Mouse (Mus musculus) megakaryocyte, embryonic 14.5 days (primary cell): Measurements from ENCODE around the gene Rad51b.

ENCODE experiments used
- FLI1 ChIP-seq: IDR thresholded peaks from 2 replicates; pipeline ENCODE4 v1.6.1; 2012; ENCODE audit warnings: low read length, inconsistent platforms, mixed read lengths
- GATA1 ChIP-seq: IDR thresholded peaks from 3 replicates; pipeline ENCODE4 v1.6.1; 2012; ENCODE audit warnings: mixed read lengths, low read length, inconsistent platforms, borderline replicate concordance

- TF ChIP-seq GATA1 (no peak), FLI1 (no peak)
Observed at GRCm38 (mm10) chr12:79441210-79442005, 144.3 kb downstream of the Rad51b start.
